Mouse (Mus musculus) liver, embryonic 14.5 days (tissue): ENCODE data around the gene Elavl2.

ENCODE experiments used
- CTCF ChIP-seq: IDR thresholded peaks from 2 replicates; pipeline ENCODE4 v1.5.1; 2016; ENCODE audit warnings: antibody characterized with exemption, low read depth, control low read depth
- EP300 ChIP-seq: IDR thresholded peaks from 2 replicates; pipeline ENCODE4 v1.6.1; 2016; ENCODE audit warnings: antibody characterized with exemption, low read depth

DNA sequence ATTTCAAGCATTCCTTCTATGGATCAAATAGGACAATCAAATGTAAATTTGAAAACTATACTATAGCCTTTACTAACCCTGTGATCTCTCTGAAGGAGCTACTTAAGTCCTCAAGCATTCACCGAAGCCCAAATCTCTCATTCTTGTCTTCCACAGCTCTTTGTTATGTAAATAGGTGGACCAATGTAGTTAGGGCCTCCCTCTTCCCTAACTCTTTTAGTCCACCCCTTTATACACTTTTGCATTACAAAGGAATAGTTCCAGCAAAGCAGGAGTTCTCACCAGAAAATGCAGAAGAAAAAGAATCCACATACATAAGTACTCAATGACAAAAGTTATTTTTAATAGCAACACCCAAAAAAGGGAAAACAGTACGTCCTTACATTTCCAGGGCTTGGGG is 47.3 kb upstream of the Elavl2 start:
- TF ChIP-seq EP300 (no peak), CTCF (no peak)
